In genomic region chr12:98991076-98991829, GRCm38 (mm10) we compare ENCODE assay signal across 16 mouse cellular contexts.
DNase-seq lines count a peak whose midpoint lies in the region; ATAC-seq and TF ChIP-seq lines count a peak whose summit lies in the region.
"Had no signal": no experiment of that assay in that cellular context is flagged by ENCODE, and none has a peak within 500 bp of the region (broad histone marks: within the 10 kb centered on the region; RNA-seq: fewer than 3 reads in every experiment).

No protein-coding gene starts in this region.

- peaks cover 6% of the 10 kb centered on the region; the same call in 1 of the 2 replicates for H3K4me1 ChIP-seq in forebrain, embryonic 10.5 days
- H3K4me1 ChIP-seq in forebrain, embryonic 11.5 days (replicated peaks; ENCODE audit: control insufficient read depth, insufficient read depth, low read length): peaks cover 4% of the 10 kb centered on the region
- H3K4me1 ChIP-seq in hindbrain, embryonic 16.5 days (ENCODE audit: control insufficient read depth, insufficient read depth, low read depth, low read length): peaks cover 4% of the 10 kb centered on the region
- H3K4me1 ChIP-seq in olfactory bulb, adult 2 months (ENCODE audit: control insufficient read depth, insufficient read depth, low read length): peaks cover 7% of the 10 kb centered on the region
- H3K4me1 ChIP-seq: embryonic facial prominence, embryonic 13.5 days; limb, embryonic 15.5 days; neural tube, embryonic 12.5 days had no signal

- DNase-seq in forebrain, embryonic 10.5 days (ENCODE audit: extremely low spot score, low spot score): no peak
- no peak for DNase-seq in forebrain, embryonic 11.5 days (ENCODE audit: low spot score)
- peak; percentile 47 for DNase-seq in right cerebral cortex, adult 18-20 months
- no peak for DNase-seq in right cerebral cortex, postnatal 4 days
- DNase-seq in yolk sac, embryonic 10.5 days (ENCODE audit: low spot score): no peak
- no peak for DNase-seq in embryo, embryonic 11 days
- DNase-seq: adrenal gland, postnatal 25 days; cerebellum, postnatal 36 days; heart, adult 2 months; heart, postnatal 10 days; kidney, adult 11 months had no signal

- no peaks in the 10 kb centered on the region for H3K9me3 ChIP-seq in forebrain, embryonic 10.5 days
- H3K9me3 ChIP-seq in forebrain, embryonic 11.5 days (ENCODE audit: control insufficient read depth, low read length): no peaks in the 10 kb centered on the region
- H3K9me3 ChIP-seq in hindbrain, embryonic 16.5 days (ENCODE audit: control insufficient read depth, low read length): no peaks in the 10 kb centered on the region
- H3K9me3 ChIP-seq: embryonic facial prominence, embryonic 13.5 days; limb, embryonic 15.5 days; neural tube, embryonic 12.5 days had no signal

- no peak for TF ChIP-seq POLR2A in olfactory bulb, adult 2 months (IDR thresholded peaks at IDR 0.05; ENCODE audit: insufficient read depth, low read depth, low read length)

- no peak for ATAC-seq in forebrain, embryonic 11.5 days (replicated peaks; ENCODE audit: low FRiP score)
- peak; percentile 46; the same call in 1 of the 2 replicates for ATAC-seq in hindbrain, embryonic 16.5 days

- no peak overlapping the region for H3K4me3 ChIP-seq in forebrain, embryonic 10.5 days
- H3K4me3 ChIP-seq in forebrain, embryonic 11.5 days (ENCODE audit: low read depth, low read length): no peak overlapping the region
- H3K4me3 ChIP-seq in hindbrain, embryonic 16.5 days (ENCODE audit: low read length): no peak overlapping the region
- H3K4me3 ChIP-seq in olfactory bulb, adult 2 months (ENCODE audit: insufficient read depth, low read depth, low read length): no peak overlapping the region
- H3K4me3 ChIP-seq: embryonic facial prominence, embryonic 13.5 days; heart, adult 2 months; limb, embryonic 15.5 days; neural tube, embryonic 12.5 days had no signal

- no peak overlapping the region for H3K9ac ChIP-seq in forebrain, embryonic 11.5 days (ENCODE audit: low read length)
- no peak overlapping the region for H3K9ac ChIP-seq in hindbrain, embryonic 16.5 days (ENCODE audit: low read depth, low read length)
- H3K9ac ChIP-seq: embryonic facial prominence, embryonic 13.5 days; limb, embryonic 15.5 days; neural tube, embryonic 12.5 days had no signal

- H3K36me3 ChIP-seq in forebrain, embryonic 10.5 days (replicated peaks): no peaks in the 10 kb centered on the region; the same call in 1 of the 2 replicates
- no peaks in the 10 kb centered on the region for H3K36me3 ChIP-seq in forebrain, embryonic 11.5 days (ENCODE audit: control insufficient read depth, insufficient read depth, low read length)
- H3K36me3 ChIP-seq in hindbrain, embryonic 16.5 days (ENCODE audit: control insufficient read depth, insufficient read depth, low read length): no peaks in the 10 kb centered on the region
- H3K36me3 ChIP-seq: embryonic facial prominence, embryonic 13.5 days; limb, embryonic 15.5 days; neural tube, embryonic 12.5 days had no signal

- WGBS in forebrain, embryonic 10.5 days: 83% methylated on average over 2 of the region's 2 CpGs
- WGBS in forebrain, embryonic 11.5 days: 60% methylated on average over 2 of the region's 2 CpGs
- WGBS in hindbrain, embryonic 16.5 days: 24% methylated on average over 2 of the region's 2 CpGs
- WGBS in olfactory bulb, adult 2 months: 30% methylated on average over 2 of the region's 2 CpGs

- H3K27ac ChIP-seq in forebrain, embryonic 10.5 days: 0 out of 2 replicates have a peak overlapping the region, but pooled peaks have one; percentile 20
- H3K27ac ChIP-seq in forebrain, embryonic 11.5 days (ENCODE audit: low read depth, low read length): no peak overlapping the region
- peak overlapping the region; percentile 71 for H3K27ac ChIP-seq in hindbrain, embryonic 16.5 days (ENCODE audit: low read depth, low read length)
- H3K27ac ChIP-seq in olfactory bulb, adult 2 months (ENCODE audit: insufficient read depth, low read depth, low read length): peak overlapping the region; percentile 85
- H3K27ac ChIP-seq: embryonic facial prominence, embryonic 13.5 days; heart, adult 2 months; limb, embryonic 15.5 days; neural tube, embryonic 12.5 days had no signal

- no peaks in the 10 kb centered on the region for H3K27me3 ChIP-seq in forebrain, embryonic 10.5 days (ENCODE audit: poor library complexity, severe bottlenecking)
- H3K27me3 ChIP-seq in forebrain, embryonic 11.5 days (ENCODE audit: control insufficient read depth, insufficient read depth, low read length): no peaks in the 10 kb centered on the region
- H3K27me3 ChIP-seq in hindbrain, embryonic 16.5 days (replicated peaks; ENCODE audit: control insufficient read depth, insufficient read depth, low read length): no peaks in the 10 kb centered on the region
- H3K27me3 ChIP-seq: embryonic facial prominence, embryonic 13.5 days; limb, embryonic 15.5 days; neural tube, embryonic 12.5 days had no signal

- TF ChIP-seq CTCF in olfactory bulb, adult 2 months (IDR thresholded peaks at IDR 0.05; ENCODE audit: insufficient read depth, low read depth, low read length): no peak

- no peak overlapping the region for H3K4me2 ChIP-seq in forebrain, embryonic 11.5 days (ENCODE audit: low read depth, low read length, severe bottlenecking)
- no peak overlapping the region for H3K4me2 ChIP-seq in hindbrain, embryonic 16.5 days (ENCODE audit: low read length)
- H3K4me2 ChIP-seq: embryonic facial prominence, embryonic 13.5 days; limb, embryonic 15.5 days; neural tube, embryonic 12.5 days had no signal
